Mouse (Mus musculus) hindbrain, embryonic 10.5 days (tissue): ENCODE results near the gene Kirrel3. TPM values are rescaled to one million over a fixed set of nuclear protein-coding genes. Genes with fewer than 3 reads are reported as not detected.
A peak's percentile ranks its signal among the peaks of the same experiment; 100 is the strongest.

Source experiments
- DNase-seq: peaks from one replicate; pipeline ENCODE4 v3.0.0-alpha.2; 2017; ENCODE audit warnings: low spot score
- H3K27ac ChIP-seq: fragments of 300-500 bp; sonication (generic); 2 replicates; pipeline ENCODE4 v1.5.1; 2016; ENCODE audit warnings: mild to moderate bottlenecking, moderate library complexity
- H3K27me3 ChIP-seq: fragments of 300-500 bp; sonication (generic); 2 replicates; pipeline ENCODE4 v1.6.1; 2016; ENCODE audit warnings: mild to moderate bottlenecking; ENCODE audit not compliant: poor library complexity, insufficient read depth, severe bottlenecking
- H3K36me3 ChIP-seq: fragments of 300-500 bp; sonication (generic); 2 replicates; pipeline ENCODE4 v1.6.1; 2016; ENCODE audit warnings: mild to moderate bottlenecking, moderate library complexity
- H3K4me1 ChIP-seq: fragments of 300-500 bp; sonication (generic); replicated peaks from 2 replicates; pipeline ENCODE4 v1.6.1; 2016; ENCODE audit warnings: mild to moderate bottlenecking
- H3K4me3 ChIP-seq: fragments of 300-500 bp; sonication (generic); 2 replicates; pipeline ENCODE4 v1.5.1; 2016; ENCODE audit warnings: mild to moderate bottlenecking, moderate library complexity
- H3K9me3 ChIP-seq: fragments of 300-500 bp; sonication (generic); 2 replicates; pipeline ENCODE4 v1.6.1; 2016; ENCODE audit warnings: mild to moderate bottlenecking, moderate library complexity
- WGBS: fragments of 180-500 bp; shearing (Covaris S2); methylation state at CpG from one replicate; pipeline ENCODE4 v1.1.7; 2016; 5-methylcytosine and 5-hydroxymethylcytosine counted together
- polyA plus RNA-seq: library from polyadenylated mRNA; unstranded; fragments of >200 nt; fragmentation: Nextera tagmentation; extraction: Ambion mirVana; gene quantifications from 2 replicates; pipeline ENCODE4 v1.2.1, GENCODE M21; 2016

Gene Kirrel3
- polyA plus RNA-seq, 1 experiment from 2014 or later: 9.8 TPM

- peaks cover 3% of the 10 kb centered on the region; the same call in 1 of the 2 replicates for H3K9me3 ChIP-seq
- peaks cover 41% of the 10 kb centered on the region for H3K27me3 ChIP-seq
- no peaks in the 10 kb centered on the region for H3K36me3 ChIP-seq
- peaks cover 39% of the 10 kb centered on the region for H3K4me1 ChIP-seq
- WGBS: 48% methylated on average over 2 of the region's 2 CpGs
- no peak for DNase-seq
- H3K4me3 ChIP-seq: no peak overlapping the region
- no peak overlapping the region for H3K27ac ChIP-seq
Measured at GRCm38 (mm10) chr9:34483236-34483635, 2.5 kb upstream of the Kirrel3 start.

GRCm38 (mm10) chr9:34484665-34485064, 1.0 kb upstream of the Kirrel3 start:
- Histone ChIP-seq H3K4me1 (peaks cover 48% of the 10 kb centered on the region), H3K27me3 (peaks cover 50% of the 10 kb centered on the region)

GRCm38 (mm10) chr9:34488267-34488666, 2.6 kb downstream of the Kirrel3 start:
- H3K27me3 ChIP-seq: peaks cover 83% of the 10 kb centered on the region
- peak overlapping the region; percentile 63 for H3K4me3 ChIP-seq
- H3K36me3 ChIP-seq: no peaks in the 10 kb centered on the region
- 1% methylated on average over 9 of the region's 9 CpGs for WGBS
- H3K27ac ChIP-seq: peak overlapping the region; percentile 40; the same call in 1 of the 2 replicates
- no peaks in the 10 kb centered on the region for H3K9me3 ChIP-seq
- H3K4me1 ChIP-seq: peaks cover 42% of the 10 kb centered on the region
- no peak for DNase-seq

More at GRCm38 (mm10) chr9:34484665-34485064, 1.0 kb upstream of the Kirrel3 start:
- DNase-seq: no peak
- H3K9me3 ChIP-seq: peaks cover 2% of the 10 kb centered on the region; the same call in 1 of the 2 replicates
- H3K27ac ChIP-seq: no peak overlapping the region
- H3K4me3 ChIP-seq: no peak overlapping the region
- WGBS: 46% methylated on average over 6 of the region's 6 CpGs
- no peaks in the 10 kb centered on the region for H3K36me3 ChIP-seq

GRCm38 (mm10) chr9:34488700-34489315, 3.1 kb downstream of the Kirrel3 start:
- Histone ChIP-seq H3K36me3 (no peaks in the 10 kb centered on the region), H3K4me3 (peak overlapping the region; percentile 63), H3K9me3 (no peaks in the 10 kb centered on the region), H3K4me1 (peaks cover 37% of the 10 kb centered on the region), H3K27me3 (peaks cover 83% of the 10 kb centered on the region), H3K27ac (peak overlapping the region; percentile 77)
- under 1% methylated on average over 53 of the region's 53 CpGs for WGBS
- peak; percentile 83 for DNase-seq

GRCm38 (mm10) chr9:34489316-34489710, 3.6 kb downstream of the Kirrel3 start:
- WGBS: under 1% methylated on average over 13 of the region's 13 CpGs
- H3K27me3 ChIP-seq: peaks cover 80% of the 10 kb centered on the region

GRCm38 (mm10) chr9:34489760-34490159, 4.1 kb downstream of the Kirrel3 start:
- Histone ChIP-seq H3K27me3 (peaks cover 77% of the 10 kb centered on the region), H3K27ac (no peak overlapping the region)
- 15% methylated on average over 5 of the region's 5 CpGs for WGBS

More at GRCm38 (mm10) chr9:34489316-34489710, 3.6 kb downstream of the Kirrel3 start:
- Histone ChIP-seq H3K4me1 (peaks cover 37% of the 10 kb centered on the region), H3K36me3 (no peaks in the 10 kb centered on the region), H3K9me3 (no peaks in the 10 kb centered on the region), H3K4me3 (peak overlapping the region; percentile 63), H3K27ac (peak overlapping the region; percentile 77)
- no peak for DNase-seq

GRCm38 (mm10) chr9:34492121-34492520, 6.4 kb downstream of the Kirrel3 start:
- 49% methylated on average over 3 of the region's 3 CpGs for WGBS
- DNase-seq: no peak
- Histone ChIP-seq H3K9me3 (no peaks in the 10 kb centered on the region), H3K27me3 (peaks cover 54% of the 10 kb centered on the region), H3K4me1 (peaks cover 27% of the 10 kb centered on the region), H3K4me3 (no peak overlapping the region), H3K36me3 (no peaks in the 10 kb centered on the region), H3K27ac (no peak overlapping the region)

More at GRCm38 (mm10) chr9:34489760-34490159, 4.1 kb downstream of the Kirrel3 start:
- no peak for DNase-seq
- Histone ChIP-seq H3K4me1 (peaks cover 37% of the 10 kb centered on the region), H3K9me3 (no peaks in the 10 kb centered on the region), H3K4me3 (peak overlapping the region; percentile 63), H3K36me3 (no peaks in the 10 kb centered on the region)

GRCm38 (mm10) chr9:34493571-34493970, 7.9 kb downstream of the Kirrel3 start:
- no peak for DNase-seq
- no peaks in the 10 kb centered on the region for H3K36me3 ChIP-seq
- no peak overlapping the region for H3K4me3 ChIP-seq
- WGBS: 20% methylated on average over 2 of the region's 2 CpGs
- no peaks in the 10 kb centered on the region for H3K9me3 ChIP-seq
- peaks cover 18% of the 10 kb centered on the region for H3K4me1 ChIP-seq
- H3K27me3 ChIP-seq: peaks cover 47% of the 10 kb centered on the region
- no peak overlapping the region for H3K27ac ChIP-seq

GRCm38 (mm10) chr9:34498126-34498525, 12.4 kb downstream of the Kirrel3 start:
- Histone ChIP-seq H3K27me3 (peaks cover 5% of the 10 kb centered on the region; the same call in 1 of the 2 replicates), H3K4me3 (no peak overlapping the region), H3K4me1 (peaks cover 10% of the 10 kb centered on the region; the same call in 1 of the 2 replicates), H3K27ac (no peak overlapping the region), H3K36me3 (no peaks in the 10 kb centered on the region), H3K9me3 (no peaks in the 10 kb centered on the region)
- WGBS: 86% methylated on average over 2 of the region's 2 CpGs
- no peak for DNase-seq

- WGBS: 7% methylated on average over 5 of the region's 5 CpGs
- Histone ChIP-seq H3K4me3 (no peak overlapping the region), H3K9me3 (no peaks in the 10 kb centered on the region), H3K4me1 (peaks cover 10% of the 10 kb centered on the region; the same call in 1 of the 2 replicates), H3K27ac (no peak overlapping the region), H3K36me3 (no peaks in the 10 kb centered on the region), H3K27me3 (peaks cover 5% of the 10 kb centered on the region; the same call in 1 of the 2 replicates)
- peak; percentile 78 for DNase-seq
Measured at GRCm38 (mm10) chr9:34498651-34499050, 13.0 kb downstream of the Kirrel3 start.

GRCm38 (mm10) chr9:34507164-34507563, 21.5 kb downstream of the Kirrel3 start:
- Histone ChIP-seq H3K27me3 (no peaks in the 10 kb centered on the region), H3K36me3 (no peaks in the 10 kb centered on the region), H3K9me3 (no peaks in the 10 kb centered on the region), H3K4me1 (peaks cover 10% of the 10 kb centered on the region), H3K4me3 (no peak overlapping the region), H3K27ac (no peak overlapping the region)
- DNase-seq: no peak
- 84% methylated on average over 2 of the region's 2 CpGs for WGBS

GRCm38 (mm10) chr9:34518861-34519260, 33.2 kb downstream of the Kirrel3 start:
- H3K27me3 ChIP-seq: no peaks in the 10 kb centered on the region
- H3K27ac ChIP-seq: no peak overlapping the region
- H3K4me3 ChIP-seq: no peak overlapping the region
- no peak for DNase-seq
- H3K36me3 ChIP-seq: no peaks in the 10 kb centered on the region
- peaks cover 5% of the 10 kb centered on the region for H3K4me1 ChIP-seq
- no peaks in the 10 kb centered on the region for H3K9me3 ChIP-seq
- WGBS: 81% methylated on average over 6 of the region's 6 CpGs

GRCm38 (mm10) chr9:34520234-34520950, 34.7 kb downstream of the Kirrel3 start:
- 88% methylated on average over 20 of the region's 20 CpGs for WGBS

More at GRCm38 (mm10) chr9:34520234-34520950, 34.7 kb downstream of the Kirrel3 start:
- H3K27me3 ChIP-seq: no peaks in the 10 kb centered on the region
- no peaks in the 10 kb centered on the region for H3K36me3 ChIP-seq
- H3K9me3 ChIP-seq: no peaks in the 10 kb centered on the region
- no peak overlapping the region for H3K4me3 ChIP-seq
- no peak for DNase-seq
- no peaks in the 10 kb centered on the region for H3K4me1 ChIP-seq
- H3K27ac ChIP-seq: no peak overlapping the region
